Mouse (Mus musculus): Measurements from ENCODE around the gene Mgea5.

GRCm38 (mm10) chr19:45722188-45722587 lies 61.4 kb downstream of the Mgea5 start:
- TF ChIP-seq NELFE (IDR thresholded peaks at IDR 0.05; ENCODE audit: low read depth, low read length): no peak
- peak; percentile 66 to 72 (median 72) for TF ChIP-seq CTCF (IDR thresholded peaks at IDR 0.05 in 2 of 3, conservative IDR thresholded peaks at IDR 0.05 in 1 of 3; ENCODE audit: control insufficient read depth in 1 of 3, insufficient read depth in 1 of 3, low read depth in 2 of 3, low read length in 3 of 3, poor library complexity in 1 of 3, severe bottlenecking in 1 of 3)
- no peak for TF ChIP-seq ELF1 (IDR thresholded peaks at IDR 0.05; ENCODE audit: low read depth, low read length)
- no peak for TF ChIP-seq BHLHE40 (IDR thresholded peaks at IDR 0.05; ENCODE audit: borderline replicate concordance, low read depth, low read length)
- TF ChIP-seq JUND (IDR thresholded peaks at IDR 0.05; ENCODE audit: low read depth, low read length): no peak
- TF ChIP-seq TAL1 (IDR thresholded peaks at IDR 0.05; ENCODE audit: low read length): no peak
- no peak for TF ChIP-seq POLR2A (IDR thresholded peaks at IDR 0.05; ENCODE audit: control insufficient read depth in 1 of 2, insufficient read depth in 1 of 2, low read depth in 1 of 2, low read length in 2 of 2, poor library complexity in 1 of 2)
- no peak for TF ChIP-seq MEF2A (IDR thresholded peaks at IDR 0.05; ENCODE audit: extremely low read depth, insufficient replicate concordance, low read depth, low read length, poor library complexity, severe bottlenecking)

Data from MEL (cell line).